Mouse (Mus musculus) neutrophil, adult 5-6 weeks (primary cell): ENCODE measurements around the gene Ccdc9b. TPM values are rescaled to one million over a fixed set of nuclear protein-coding genes. Genes with fewer than 3 reads are reported as not detected.

Experiments
- ATAC-seq: fragments of 151-379, 151-347 bp; 2 replicates; pipeline ENCODE4 v1.8.0; 2017; ENCODE audit warnings: mild to moderate bottlenecking, moderate TSS enrichment; ENCODE audit not compliant: insufficient number of reproducible peaks, poor library complexity, low FRiP score, severe bottlenecking; ENCODE audit errors: extremely low read depth
- total RNA-seq: library from RNA; stranded (forward); fragments of 200-1000 nt; gene quantifications from 2 replicates; pipeline ENCODE4 v1.2.3, GENCODE M21; 2017

Ccdc9b gene
- total RNA-seq, 1 experiment from 2014 or later: not detected

GRCm38 (mm10) chr2:118728337-118728736 lies 34.1 kb downstream of the Ccdc9b start, which contains the start of gene Plcb2:
Gene Plcb2 (minus strand): TSS chr2:118728438.
- ATAC-seq: peak; percentile 46

GRCm38 (mm10) chr2:118727911-118728310 lies 34.5 kb downstream of the Ccdc9b start:
- ATAC-seq: no peak

GRCm38 (mm10) chr2:118726873-118727272 lies 35.6 kb downstream of the Ccdc9b start:
- no peak for ATAC-seq

GRCm38 (mm10) chr2:118725511-118725910 lies 37.0 kb downstream of the Ccdc9b start:
- ATAC-seq: no peak

GRCm38 (mm10) chr2:118723693-118724486 lies 38.6 kb downstream of the Ccdc9b start:
- no peak for ATAC-seq

GRCm38 (mm10) chr2:118716677-118717076 lies 45.8 kb downstream of the Ccdc9b start:
- no peak for ATAC-seq

GRCm38 (mm10) chr2:118714230-118714629 lies 48.2 kb downstream of the Ccdc9b start:
- ATAC-seq: no peak

- peak; percentile 46; the same call in 1 of the 2 replicates for ATAC-seq
These were observed 48.8 kb downstream of the Ccdc9b start for GRCm38 (mm10) chr2:118713631-118714030.

GRCm38 (mm10) chr2:118711038-118711494 lies 51.4 kb downstream of the Ccdc9b start:
- no peak for ATAC-seq

GRCm38 (mm10) chr2:118709655-118710221 lies 52.7 kb downstream of the Ccdc9b start:
- no peak for ATAC-seq

GRCm38 (mm10) chr2:118708472-118708871 lies 54.0 kb downstream of the Ccdc9b start:
- ATAC-seq: no peak

GRCm38 (mm10) chr2:118706436-118706835 lies 56.0 kb downstream of the Ccdc9b start:
- no peak for ATAC-seq

Other genes with a start within 250 kb of the Ccdc9b start
- gene Bmf, start 213.0 kb downstream of the Ccdc9b start, total RNA-seq: 34.7 and 35.5 TPM in 2 replicates
- gene Bub1b, start 164.4 kb downstream of the Ccdc9b start, total RNA-seq: 3.8 and 5.0 TPM in 2 replicates
- 0.23 and 0.25 TPM in 2 replicates for gene Pak6, start 99.4 kb downstream of the Ccdc9b start, total RNA-seq
- 0.74 and 1.2 TPM in 2 replicates for gene Ankrd63, start 58.7 kb downstream of the Ccdc9b start, total RNA-seq
- gene Plcb2, start 34.2 kb downstream of the Ccdc9b start, total RNA-seq: 87.3 and 90.5 TPM in 2 replicates
- gene Inafm2, start 16.9 kb downstream of the Ccdc9b start, total RNA-seq: 19.8 and 20.9 TPM in 2 replicates
- not detected in 2 replicates for gene Phgr1, start 10.1 kb upstream of the Ccdc9b start, total RNA-seq
- gene Disp2, start 17.1 kb upstream of the Ccdc9b start, total RNA-seq: not detected in 2 replicates
- 10.7 and 13.2 TPM in 2 replicates for gene Knstrn, start 51.3 kb upstream of the Ccdc9b start, total RNA-seq
- gene Ivd, start 99.3 kb upstream of the Ccdc9b start, total RNA-seq: 36.6 and 47.0 TPM in 2 replicates
- 15.2 and 16.2 TPM in 2 replicates for gene Bahd1, start 137.7 kb upstream of the Ccdc9b start, total RNA-seq
- gene Chst14, start 163.8 kb upstream of the Ccdc9b start, total RNA-seq: 0.81 and 2.2 TPM in 2 replicates